Mouse (Mus musculus): ENCODE data around the gene Mafg. TPM values are rescaled to one million over a fixed set of nuclear protein-coding genes. Genes with fewer than 3 reads are reported as not detected.

Gene Mafg
- polyA plus RNA-seq, 2 experiments: 26.1 to 56.9 TPM

DNA sequence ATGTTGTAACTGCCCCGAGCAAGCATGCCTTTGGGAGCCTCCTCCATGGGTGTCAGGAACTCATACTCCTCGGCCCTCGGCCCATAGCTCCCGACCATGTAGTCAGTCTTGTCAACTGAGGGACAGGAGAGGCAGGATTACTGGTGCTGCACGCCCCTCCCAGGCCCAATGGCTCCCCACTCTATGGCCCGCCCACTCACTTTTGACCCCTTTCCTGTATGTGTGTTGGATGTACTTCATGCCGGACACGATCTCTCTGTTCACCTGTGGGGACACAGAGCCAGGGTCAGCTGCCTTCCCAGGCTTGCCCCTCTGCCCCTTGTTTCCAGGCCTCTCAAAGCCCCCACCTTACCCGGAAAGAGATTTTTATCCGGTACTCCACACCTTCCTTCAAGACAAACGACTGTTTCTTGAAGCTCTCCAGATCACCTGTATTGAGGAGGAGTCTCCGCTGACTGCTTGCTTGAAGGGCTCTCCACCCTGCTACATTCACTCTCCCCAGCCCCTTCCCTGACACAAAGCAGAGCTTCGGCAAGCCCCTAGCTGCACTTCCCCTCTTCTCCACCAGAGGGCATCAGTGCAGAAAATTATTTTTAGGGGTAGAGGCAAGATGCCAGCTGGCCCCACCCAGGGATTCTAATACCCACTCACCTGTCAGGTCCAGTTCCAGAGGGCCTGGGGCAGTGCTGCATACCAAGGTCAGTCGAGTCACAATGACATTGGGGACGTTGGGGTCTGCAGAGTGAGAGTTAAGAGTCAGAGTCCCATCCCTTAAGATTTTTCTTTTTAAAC, 53.9 kb downstream of the Mafg start:
- Histone ChIP-seq H3K4me2 (replicated peaks; ENCODE audit: low read depth, low read length, severe bottlenecking) (peak overlapping the region; percentile 96), H3K9ac (ENCODE audit: low read depth, low read length, severe bottlenecking) (peak overlapping the region; percentile 85), H3K9me3 (ENCODE audit: control insufficient read depth, low read length) (no peaks in the 10 kb centered on the region), H3K27ac (replicated peaks; ENCODE audit: low read depth, low read length) (no peak overlapping the region), H3K4me3 (replicated peaks; ENCODE audit: low read length) (peak overlapping the region; percentile 82), H3K4me1 (ENCODE audit: control insufficient read depth, insufficient read depth, low read length) (peaks cover 22% of the 10 kb centered on the region), H3K27me3 (ENCODE audit: control insufficient read depth, insufficient read depth, low read length) (no peaks in the 10 kb centered on the region), H3K36me3 (ENCODE audit: control insufficient read depth, insufficient read depth, low read length) (peaks cover 39% of the 10 kb centered on the region)
- ATAC-seq (ENCODE audit: low FRiP score, low read depth) (no peak), DNase-seq (ENCODE audit: low spot score) (peak; percentile 73)
- WGBS: 59% methylated on average over 15 of the region's 15 CpGs
- no peak for TF ChIP-seq POLR2A (IDR thresholded peaks at IDR 0.05; ENCODE audit: borderline replicate concordance, extremely low read depth, insufficient read depth, insufficient read length)

- peaks cover 34% of the 10 kb centered on the region for H3K36me3 ChIP-seq (ENCODE audit: control insufficient read depth, insufficient read depth, low read length)
- H3K27me3 ChIP-seq (ENCODE audit: control insufficient read depth, insufficient read depth, low read length): no peaks in the 10 kb centered on the region
- DNase-seq (ENCODE audit: low spot score) (no peak), ATAC-seq (ENCODE audit: low FRiP score, low read depth) (no peak)
- no peak overlapping the region for H3K4me3 ChIP-seq (replicated peaks; ENCODE audit: low read length)
- no peak overlapping the region for H3K4me2 ChIP-seq (replicated peaks; ENCODE audit: low read depth, low read length, severe bottlenecking)
- H3K27ac ChIP-seq (replicated peaks; ENCODE audit: low read depth, low read length): no peak overlapping the region
- no peak for TF ChIP-seq POLR2A (IDR thresholded peaks at IDR 0.05; ENCODE audit: borderline replicate concordance, extremely low read depth, insufficient read depth, insufficient read length)
- peaks cover 25% of the 10 kb centered on the region for H3K4me1 ChIP-seq (ENCODE audit: control insufficient read depth, insufficient read depth, low read length)
- no peaks in the 10 kb centered on the region for H3K9me3 ChIP-seq (ENCODE audit: control insufficient read depth, low read length)
- WGBS: 80% methylated on average over 11 of the region's 11 CpGs
- H3K9ac ChIP-seq (ENCODE audit: low read depth, low read length, severe bottlenecking): 0 out of 2 replicates have a peak overlapping the region, but pooled peaks have one; percentile 85
Observed at GRCm38 (mm10) chr11:120578694-120579243, 54.6 kb downstream of the Mafg start.

DNA sequence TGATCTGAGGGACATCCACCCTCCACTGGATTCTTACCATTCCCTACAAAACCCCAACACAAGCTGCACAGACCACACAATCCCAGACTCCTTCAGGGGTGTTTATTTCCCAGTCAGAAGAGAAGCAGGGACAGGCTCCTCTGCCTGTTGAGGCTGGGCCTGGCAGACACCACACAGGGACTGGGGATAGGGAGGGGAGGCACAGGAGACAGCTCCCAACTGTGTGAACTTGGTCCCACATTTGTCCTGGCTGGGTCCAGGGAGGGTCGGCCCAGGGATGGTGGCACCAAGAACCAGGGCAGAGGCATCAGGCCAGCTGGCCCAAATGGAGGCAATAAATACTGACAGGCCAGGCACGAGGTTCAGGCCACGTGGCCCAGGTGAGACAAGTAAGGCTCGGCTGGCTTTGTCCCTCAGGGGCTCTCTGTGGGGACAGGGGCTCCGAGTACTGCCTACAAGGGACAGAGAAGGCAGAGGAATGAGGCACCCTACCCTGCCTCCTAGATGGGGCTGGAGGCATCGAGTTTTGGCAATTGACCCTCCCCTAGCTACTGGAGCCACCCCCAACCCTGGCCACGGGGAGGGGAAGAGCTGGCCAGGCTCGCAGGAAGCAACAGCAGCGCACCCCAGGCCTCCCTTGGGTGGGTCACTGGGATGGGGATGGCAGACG, 55.2 kb downstream of the Mafg start:
- no peak overlapping the region for H3K27ac ChIP-seq (replicated peaks; ENCODE audit: low read depth, low read length)
- 0 out of 2 replicates have a peak overlapping the region, but pooled peaks have one; percentile 4 for H3K9ac ChIP-seq (ENCODE audit: low read depth, low read length, severe bottlenecking)
- ATAC-seq (ENCODE audit: low FRiP score, low read depth): no peak

GRCm38 (mm10) chr11:120577211-120578023, 56.0 kb downstream of the Mafg start:
- Histone ChIP-seq H3K4me1 (ENCODE audit: control insufficient read depth, insufficient read depth, low read length) (peaks cover 24% of the 10 kb centered on the region), H3K27ac (replicated peaks; ENCODE audit: low read depth, low read length) (no peak overlapping the region), H3K4me3 (replicated peaks; ENCODE audit: low read length) (no peak overlapping the region), H3K27me3 (ENCODE audit: control insufficient read depth, insufficient read depth, low read length) (no peaks in the 10 kb centered on the region), H3K9me3 (ENCODE audit: control insufficient read depth, low read length) (no peaks in the 10 kb centered on the region), H3K4me2 (replicated peaks; ENCODE audit: low read depth, low read length, severe bottlenecking) (no peak overlapping the region), H3K9ac (ENCODE audit: low read depth, low read length, severe bottlenecking) (0 out of 2 replicates have a peak overlapping the region, but pooled peaks have one; percentile 4), H3K36me3 (ENCODE audit: control insufficient read depth, insufficient read depth, low read length) (peaks cover 33% of the 10 kb centered on the region)
- WGBS: 87% methylated on average over 7 of the region's 7 CpGs
- DNase-seq (ENCODE audit: low spot score) (peak; percentile 51), ATAC-seq (ENCODE audit: low FRiP score, low read depth) (no peak)
- TF ChIP-seq POLR2A (IDR thresholded peaks at IDR 0.05; ENCODE audit: borderline replicate concordance, extremely low read depth, insufficient read depth, insufficient read length): no peak

More for the DNA sequence above, 55.2 kb downstream of the Mafg start:
- no peak for TF ChIP-seq POLR2A (IDR thresholded peaks at IDR 0.05; ENCODE audit: borderline replicate concordance, extremely low read depth, insufficient read depth, insufficient read length)
- Histone ChIP-seq H3K9me3 (ENCODE audit: control insufficient read depth, low read length) (no peaks in the 10 kb centered on the region), H3K27me3 (ENCODE audit: control insufficient read depth, insufficient read depth, low read length) (no peaks in the 10 kb centered on the region), H3K4me1 (ENCODE audit: control insufficient read depth, insufficient read depth, low read length) (peaks cover 25% of the 10 kb centered on the region), H3K36me3 (ENCODE audit: control insufficient read depth, insufficient read depth, low read length) (peaks cover 33% of the 10 kb centered on the region), H3K4me2 (replicated peaks; ENCODE audit: low read depth, low read length, severe bottlenecking) (no peak overlapping the region), H3K4me3 (replicated peaks; ENCODE audit: low read length) (no peak overlapping the region)
- 83% methylated on average over 10 of the region's 10 CpGs for WGBS
- DNase-seq (ENCODE audit: low spot score): no peak
